Mouse (Mus musculus) CH12.LX (cell line): ENCODE data around the gene Nppc.

ENCODE experiments used
- GABPA ChIP-seq: IDR thresholded peaks from 2 replicates; pipeline ENCODE4 v1.6.1; 2012; ENCODE audit warnings: low read depth, low read length, improper control_type of control experiment, inconsistent platforms; ENCODE audit not compliant: insufficient replicate concordance
- IRF4 ChIP-seq: IDR thresholded peaks from 2 replicates; pipeline ENCODE4 v1.6.1; 2014; ENCODE audit warnings: low read depth, mild to moderate bottlenecking, inconsistent platforms, low read length, improper control_type of control experiment
- JUND ChIP-seq: conservative IDR thresholded peaks from 2 replicates; pipeline ENCODE4 v1.6.1; 2011; ENCODE audit warnings: low read depth, low read length, improper control_type of control experiment
- POLR2A ChIP-seq: IDR thresholded peaks from 2 replicates; pipeline ENCODE4 v1.6.1; 2011; ENCODE audit warnings: low read depth, mild to moderate bottlenecking, improper control_type of control experiment, low read length

DNA sequence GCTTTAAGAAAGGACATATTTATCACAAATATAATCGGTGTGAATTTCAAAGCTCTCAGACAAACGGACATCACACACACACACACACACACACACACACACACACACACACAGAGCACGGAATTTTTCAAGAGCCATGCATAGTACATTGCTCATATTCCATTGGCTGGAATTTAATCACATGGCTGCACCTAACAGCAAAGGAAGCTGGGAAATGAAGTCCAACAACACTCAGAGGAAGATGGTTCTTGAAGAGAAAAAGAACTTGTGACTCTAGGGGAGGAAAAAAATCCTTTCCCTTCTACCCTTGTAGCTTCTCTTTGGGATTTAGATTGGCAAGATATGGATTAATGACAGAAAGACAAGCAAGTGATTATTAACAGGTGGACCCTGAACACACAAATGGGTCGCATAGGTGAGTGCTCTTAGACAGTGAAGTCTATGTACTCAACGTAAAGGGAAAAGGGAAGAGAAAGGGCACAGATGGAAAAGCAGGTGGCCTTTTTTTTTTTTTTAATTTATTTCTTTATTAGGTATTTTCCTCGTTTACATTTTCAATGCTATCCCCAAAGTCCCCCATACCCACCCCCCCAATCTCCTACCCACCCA lies 35.5 kb downstream of the Nppc start:
- TF ChIP-seq GABPA (no peak), POLR2A (no peak), IRF4 (no peak), JUND (no peak)
